Mouse (Mus musculus) heart, adult 8-10 months (tissue): ENCODE results near the gene Avp. TPM values are rescaled to one million over a fixed set of nuclear protein-coding genes. Genes with fewer than 3 reads are reported as not detected.

Source experiments
- DNase-seq: peaks from one replicate; pipeline ENCODE4 v3.0.0; 2022; ENCODE audit warnings: low spot score
- microRNA-seq: library from miRNA; unstranded; fragments of <30 nt; microRNA quantifications from one replicate; pipeline ENCODE4 v1.2.0, GENCODE M21; 2022
- total RNA-seq, 4 experiments: library from RNA; stranded (reverse); gene quantifications; 2 replicates each; pipeline ENCODE4 v1.2.4; 2022

Gene Avp
- total RNA-seq, 4 experiments from 2014 or later = 9.3 to 20.9 (median 16.9) TPM

GRCm38 (mm10) chr2:130574960-130575359 lies 7.4 kb downstream of the Avp start:
- DNase-seq = no peak

- DNase-seq = no peak
Measured at GRCm38 (mm10) chr2:130569926-130570325, 12.4 kb downstream of the Avp start.

GRCm38 (mm10) chr2:130568921-130569320 lies 13.4 kb downstream of the Avp start:
- no peak for DNase-seq

GRCm38 (mm10) chr2:130564983-130565382 lies 17.4 kb downstream of the Avp start:
- no peak for DNase-seq

GRCm38 (mm10) chr2:130564063-130564462 lies 18.3 kb downstream of the Avp start:
- DNase-seq = no peak

GRCm38 (mm10) chr2:130563212-130564055 lies 18.9 kb downstream of the Avp start, which contains the start of gene Mrps26:
Gene Mrps26, plus strand, starts transcription at chr2:130563742.
- DNase-seq = peak; percentile 91

GRCm38 (mm10) chr2:130558015-130558414 lies 24.3 kb downstream of the Avp start:
- DNase-seq = no peak

GRCm38 (mm10) chr2:130557462-130557861 lies 24.9 kb downstream of the Avp start:
- no peak for DNase-seq

GRCm38 (mm10) chr2:130556292-130556691 lies 26.1 kb downstream of the Avp start:
- DNase-seq = no peak

- no peak for DNase-seq
Measured at GRCm38 (mm10) chr2:130554841-130555240, 27.5 kb downstream of the Avp start.

GRCm38 (mm10) chr2:130546957-130547356 lies 35.4 kb downstream of the Avp start:
- no peak for DNase-seq

GRCm38 (mm10) chr2:130540266-130540665 lies 42.1 kb downstream of the Avp start:
- no peak for DNase-seq

GRCm38 (mm10) chr2:130538876-130539546 lies 43.3 kb downstream of the Avp start:
- no peak for DNase-seq

- DNase-seq = no peak
Measured at GRCm38 (mm10) chr2:130536890-130537289, 45.5 kb downstream of the Avp start.

GRCm38 (mm10) chr2:130535017-130535416 lies 47.3 kb downstream of the Avp start:
- no peak for DNase-seq

- DNase-seq = no peak
Measured at GRCm38 (mm10) chr2:130532201-130532600, 50.2 kb downstream of the Avp start.

Small RNA genes within 50 kb of the gene (microRNA-seq; reads per million reads assigned to microRNA genes)
- gene Gm23876 = not detected

Other genes starting within 250 kb of the Avp start
- gene Cpxm1, start 185.0 kb downstream of the Avp start, total RNA-seq = 1 to 10 TPM; 2.6 to 5.2 (median 3.8) TPM
- gene Gm28372, start 177.3 kb downstream of the Avp start, total RNA-seq = not detected
- gene 1700020A23Rik, start 177.3 kb downstream of the Avp start, total RNA-seq = not detected
- gene Tmem239, start 176.1 kb downstream of the Avp start, total RNA-seq = not detected
- 10 to 100 TPM; 21.6 to 28.9 (median 24.7) TPM for gene Vps16, start 158.2 kb downstream of the Avp start, total RNA-seq
- gene Pced1a, start 157.9 kb downstream of the Avp start, total RNA-seq = 1 to 10 TPM; 6.1 to 7.2 (median 6.5) TPM
- gene Ptpra, start 132.3 kb downstream of the Avp start, total RNA-seq = 10 to 100 TPM; 44.2 to 48.0 (median 46.4) TPM
- gene Mrps26, start 18.8 kb downstream of the Avp start, total RNA-seq = 10 to 100 TPM; 67.0 to 84.9 (median 72.2) TPM
- gene Oxt, start 6.4 kb downstream of the Avp start, total RNA-seq = not detected
- 1 to 10 TPM; 6.0 to 8.6 (median 8.1) TPM for gene Fastkd5, start 47.5 kb upstream of the Avp start, total RNA-seq
- gene Ubox5, start 47.5 kb upstream of the Avp start, total RNA-seq = 1 to 10 TPM; 5.0 to 5.7 (median 5.2) TPM
- gene Lzts3, start 60.2 kb upstream of the Avp start, total RNA-seq = 1 to 10 TPM; 5.0 to 7.0 (median 5.4) TPM
- gene Ddrgk1, start 82.1 kb upstream of the Avp start, total RNA-seq = 100 to 1,000 TPM in 3 of 4 experiments, 10 to 100 TPM in 1; 97.9 to 110 (median 105) TPM
- 10 to 100 TPM; 15.9 to 18.9 (median 18.3) TPM for gene Itpa, start 85.1 kb upstream of the Avp start, total RNA-seq
- under 1 TPM in 3 of 4 experiments, not detected in 1; 0.17 to 0.28 (median 0.22) TPM for gene Slc4a11, start 115.0 kb upstream of the Avp start, total RNA-seq